Mouse (Mus musculus): ENCODE results near the gene Il4i1.

- no peak for TF ChIP-seq POLR2A (IDR thresholded peaks at IDR 0.05; ENCODE audit: control insufficient read depth, extremely low read depth, insufficient read depth, low read length, poor library complexity)
- no peak for TF ChIP-seq CTCF (IDR thresholded peaks at IDR 0.05; ENCODE audit: borderline replicate concordance, control insufficient read depth, extremely low read depth, insufficient read depth, low read length, poor library complexity)
These were observed 16.6 kb downstream of the Il4i1 start for GRCm38 (mm10) chr7:44832763-44833162.
